Mouse (Mus musculus): Measurements from ENCODE around the gene Efna1. TPM values are rescaled to one million over a fixed set of nuclear protein-coding genes. Genes with fewer than 3 reads are reported as not detected.

The Efna1 gene
- polyA plus RNA-seq, 1 experiment from 2014 or later, result 58.8 TPM

GRCm38 (mm10) chr3:89285526-89285925 lies 4.6 kb upstream of the Efna1 start:
- H3K9ac ChIP-seq (ENCODE audit: low read depth, low read length), result no peak overlapping the region
- peaks cover 2% of the 10 kb centered on the region for H3K27me3 ChIP-seq (ENCODE audit: control insufficient read depth, insufficient read depth, low read length)
- ATAC-seq (ENCODE audit: low FRiP score, low TSS enrichment), result no peak
- H3K36me3 ChIP-seq (ENCODE audit: control insufficient read depth, insufficient read depth, low read length), result no peaks in the 10 kb centered on the region
- H3K4me2 ChIP-seq (replicated peaks; ENCODE audit: low read depth, low read length), result no peak overlapping the region
- H3K9me3 ChIP-seq (ENCODE audit: control insufficient read depth, low read length), result no peaks in the 10 kb centered on the region
- H3K27ac ChIP-seq (ENCODE audit: low read depth, low read length), result no peak overlapping the region
- WGBS, result 53% methylated on average over 2 of the region's 2 CpGs
- H3K4me3 ChIP-seq (ENCODE audit: low read length), result no peak overlapping the region
- H3K4me1 ChIP-seq (ENCODE audit: control insufficient read depth, insufficient read depth, low read length), result peaks cover 19% of the 10 kb centered on the region

- Histone ChIP-seq H3K9me3 (ENCODE audit: control insufficient read depth, low read length) (no peaks in the 10 kb centered on the region), H3K4me3 (ENCODE audit: low read length) (no peak overlapping the region), H3K4me1 (ENCODE audit: control insufficient read depth, insufficient read depth, low read length) (peaks cover 28% of the 10 kb centered on the region), H3K27ac (ENCODE audit: low read depth, low read length) (no peak overlapping the region), H3K36me3 (ENCODE audit: control insufficient read depth, insufficient read depth, low read length) (no peaks in the 10 kb centered on the region), H3K27me3 (ENCODE audit: control insufficient read depth, insufficient read depth, low read length) (peaks cover 2% of the 10 kb centered on the region), H3K4me2 (replicated peaks; ENCODE audit: low read depth, low read length) (no peak overlapping the region), H3K9ac (ENCODE audit: low read depth, low read length) (no peak overlapping the region)
- ATAC-seq (ENCODE audit: low FRiP score, low TSS enrichment), result no peak
- WGBS, result 77% methylated on average over 3 of the region's 3 CpGs
Observed at GRCm38 (mm10) chr3:89284261-89284660, 3.3 kb upstream of the Efna1 start.

DNA sequence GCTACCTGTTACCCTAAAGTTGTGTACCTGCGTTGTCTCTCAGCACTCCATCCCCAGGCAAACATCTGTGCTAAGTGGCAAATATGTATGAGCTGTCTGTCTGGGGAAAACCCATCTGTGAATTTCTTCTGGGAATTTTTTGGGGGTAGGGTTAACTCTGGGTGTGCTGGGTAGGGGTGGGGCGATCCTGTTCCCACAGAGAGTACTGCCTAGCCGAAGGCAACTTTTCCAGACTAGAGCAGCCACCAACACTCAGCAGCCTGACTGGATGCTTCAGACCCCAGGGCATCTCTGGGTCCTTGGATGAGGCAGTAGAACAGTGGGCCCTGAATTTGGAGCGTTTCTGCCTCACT lies 1.3 kb upstream of the Efna1 start:
- Histone ChIP-seq H3K27ac (ENCODE audit: low read depth, low read length) (no peak overlapping the region), H3K27me3 (ENCODE audit: control insufficient read depth, insufficient read depth, low read length) (peaks cover 2% of the 10 kb centered on the region), H3K36me3 (ENCODE audit: control insufficient read depth, insufficient read depth, low read length) (no peaks in the 10 kb centered on the region), H3K4me2 (replicated peaks; ENCODE audit: low read depth, low read length) (no peak overlapping the region; the same call in 1 of the 2 replicates), H3K4me3 (ENCODE audit: low read length) (no peak overlapping the region), H3K9ac (ENCODE audit: low read depth, low read length) (peak overlapping the region; percentile 18; the same call in 1 of the 2 replicates), H3K9me3 (ENCODE audit: control insufficient read depth, low read length) (no peaks in the 10 kb centered on the region), H3K4me1 (ENCODE audit: control insufficient read depth, insufficient read depth, low read length) (peaks cover 39% of the 10 kb centered on the region)
- WGBS, result 23% methylated on average over 4 of the region's 4 CpGs
- ATAC-seq (ENCODE audit: low FRiP score, low TSS enrichment), result no peak

DNA sequence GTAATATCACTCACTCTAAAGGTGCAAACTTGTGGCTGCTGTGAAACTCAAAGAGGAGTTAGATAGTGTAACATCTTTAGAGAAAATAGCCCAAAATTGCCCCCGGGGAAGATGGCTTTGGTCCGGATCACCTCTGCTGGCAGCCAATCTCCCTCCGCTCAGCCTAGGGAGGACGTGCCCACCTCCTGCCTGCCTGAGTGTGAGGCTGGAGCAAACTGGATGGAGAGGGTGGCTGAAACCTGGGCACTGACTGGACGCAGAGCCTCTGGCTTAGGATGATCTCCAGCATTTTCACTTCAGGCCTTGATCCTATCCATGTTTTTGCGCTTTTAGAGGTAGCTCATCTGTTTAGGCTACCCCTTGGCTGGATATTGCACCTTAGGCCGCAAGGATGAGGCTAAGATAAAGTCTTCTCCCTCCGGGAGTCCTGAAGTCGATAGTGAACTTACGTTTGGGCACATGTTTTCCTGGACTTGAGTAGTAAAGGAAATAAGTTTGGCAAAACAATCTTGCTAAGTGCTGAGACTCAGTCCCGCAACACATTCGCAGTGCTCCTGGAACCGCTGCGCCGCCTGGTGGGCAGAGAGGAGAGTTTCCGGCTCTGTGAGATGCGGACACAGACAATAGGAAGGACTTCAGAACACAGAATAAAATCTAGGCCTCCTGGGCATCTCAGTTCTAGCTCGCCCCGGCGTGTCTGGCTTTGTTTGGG lies 793 bp upstream of the Efna1 start:
- Histone ChIP-seq H3K9me3 (ENCODE audit: control insufficient read depth, low read length) (no peaks in the 10 kb centered on the region), H3K4me3 (ENCODE audit: low read length) (peak overlapping the region; percentile 51), H3K27me3 (ENCODE audit: control insufficient read depth, insufficient read depth, low read length) (peaks cover 2% of the 10 kb centered on the region), H3K27ac (ENCODE audit: low read depth, low read length) (peak overlapping the region; percentile 59; the same call in 1 of the 2 replicates), H3K4me2 (replicated peaks; ENCODE audit: low read depth, low read length) (peak overlapping the region; percentile 65), H3K4me1 (ENCODE audit: control insufficient read depth, insufficient read depth, low read length) (peaks cover 44% of the 10 kb centered on the region), H3K9ac (ENCODE audit: low read depth, low read length) (peak overlapping the region; percentile 50; the same call in 1 of the 2 replicates), H3K36me3 (ENCODE audit: control insufficient read depth, insufficient read depth, low read length) (no peaks in the 10 kb centered on the region)
- ATAC-seq (ENCODE audit: low FRiP score, low TSS enrichment), result no peak
- WGBS, result 13% methylated on average over 20 of the region's 20 CpGs

DNA sequence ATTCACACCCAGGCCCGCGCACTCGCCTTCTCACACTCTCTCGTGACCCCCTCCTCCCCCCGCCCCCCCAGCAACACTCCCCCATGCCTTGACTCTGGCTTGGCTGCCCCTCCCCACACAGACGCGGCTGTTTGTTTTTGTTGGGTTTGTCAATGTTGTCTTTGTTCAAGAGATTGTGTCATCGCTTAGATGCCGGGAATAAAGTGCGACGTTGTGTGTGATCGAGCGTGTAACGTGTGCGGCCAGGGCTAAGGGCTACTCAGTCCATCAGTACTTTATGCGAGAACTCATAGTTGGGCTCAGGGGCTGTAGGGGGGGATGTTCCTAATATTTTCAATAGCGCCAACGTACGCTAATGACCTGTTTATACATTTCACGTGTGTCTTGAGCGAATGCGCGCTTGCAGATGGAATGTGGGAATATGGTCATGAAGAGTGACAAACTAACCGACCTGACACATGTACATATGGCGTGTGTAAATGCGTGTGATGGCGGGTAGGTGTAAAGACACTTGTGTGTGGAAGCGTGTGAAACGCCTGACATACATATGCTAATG lies 814 bp downstream of the Efna1 start:
- Histone ChIP-seq H3K9me3 (ENCODE audit: control insufficient read depth, low read length) (no peaks in the 10 kb centered on the region), H3K4me1 (ENCODE audit: control insufficient read depth, insufficient read depth, low read length) (peaks cover 44% of the 10 kb centered on the region), H3K9ac (ENCODE audit: low read depth, low read length) (peak overlapping the region; percentile 78), H3K36me3 (ENCODE audit: control insufficient read depth, insufficient read depth, low read length) (peaks cover 8% of the 10 kb centered on the region; the same call in 1 of the 2 replicates), H3K4me2 (replicated peaks; ENCODE audit: low read depth, low read length) (peak overlapping the region; percentile 65), H3K4me3 (ENCODE audit: low read length) (peak overlapping the region; percentile 51), H3K27me3 (ENCODE audit: control insufficient read depth, insufficient read depth, low read length) (peaks cover 2% of the 10 kb centered on the region), H3K27ac (ENCODE audit: low read depth, low read length) (peak overlapping the region; percentile 89; the same call in 1 of the 2 replicates)
- WGBS, result under 1% methylated on average over 29 of the region's 29 CpGs
- ATAC-seq (ENCODE audit: low FRiP score, low TSS enrichment), result no peak

DNA sequence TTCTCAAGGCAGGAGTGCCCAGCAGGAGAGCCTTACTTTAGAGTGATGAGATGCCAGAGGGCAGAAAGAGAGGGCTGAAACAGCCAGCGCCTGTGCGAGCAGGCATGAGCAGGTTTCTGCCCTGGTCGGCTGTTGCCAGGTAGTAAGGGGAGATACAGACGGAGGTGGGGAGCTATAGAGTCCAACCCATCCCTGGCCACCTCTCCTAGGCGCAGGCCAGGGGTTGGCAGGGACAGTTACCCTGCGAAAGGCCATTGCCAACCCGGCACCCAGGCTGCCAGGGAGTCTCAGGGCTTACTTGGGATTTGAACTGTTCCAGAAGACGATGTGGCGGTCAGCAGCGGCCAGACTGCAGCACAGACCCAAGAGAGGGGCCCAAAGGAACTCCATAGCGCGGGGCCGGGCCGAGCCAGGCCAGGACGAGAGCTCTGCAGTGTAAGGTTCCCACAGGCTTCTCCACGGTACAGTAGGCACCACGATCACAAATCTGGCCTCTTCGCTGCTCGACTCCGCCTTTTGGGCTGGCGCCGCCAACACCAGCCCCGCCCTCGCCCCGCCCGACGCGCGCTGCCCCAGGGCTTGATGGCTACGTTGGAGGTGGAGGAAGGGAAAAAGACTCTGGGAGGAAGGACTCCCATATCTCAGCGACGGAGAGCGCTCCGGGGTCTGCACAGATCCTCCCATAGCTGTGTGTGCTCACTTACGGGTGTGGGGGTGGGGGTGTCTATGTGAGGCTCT lies 1.6 kb downstream of the Efna1 start:
- WGBS, result under 1% methylated on average over 35 of the region's 35 CpGs
- Histone ChIP-seq H3K4me2 (replicated peaks; ENCODE audit: low read depth, low read length) (peak overlapping the region; percentile 65), H3K9ac (ENCODE audit: low read depth, low read length) (peak overlapping the region; percentile 78), H3K27me3 (ENCODE audit: control insufficient read depth, insufficient read depth, low read length) (peaks cover 2% of the 10 kb centered on the region), H3K27ac (ENCODE audit: low read depth, low read length) (peak overlapping the region; percentile 89), H3K4me3 (ENCODE audit: low read length) (peak overlapping the region; percentile 51), H3K4me1 (ENCODE audit: control insufficient read depth, insufficient read depth, low read length) (peaks cover 44% of the 10 kb centered on the region), H3K9me3 (ENCODE audit: control insufficient read depth, low read length) (no peaks in the 10 kb centered on the region), H3K36me3 (ENCODE audit: control insufficient read depth, insufficient read depth, low read length) (peaks cover 13% of the 10 kb centered on the region)
- ATAC-seq (ENCODE audit: low FRiP score, low TSS enrichment), result peak; percentile 78

DNA sequence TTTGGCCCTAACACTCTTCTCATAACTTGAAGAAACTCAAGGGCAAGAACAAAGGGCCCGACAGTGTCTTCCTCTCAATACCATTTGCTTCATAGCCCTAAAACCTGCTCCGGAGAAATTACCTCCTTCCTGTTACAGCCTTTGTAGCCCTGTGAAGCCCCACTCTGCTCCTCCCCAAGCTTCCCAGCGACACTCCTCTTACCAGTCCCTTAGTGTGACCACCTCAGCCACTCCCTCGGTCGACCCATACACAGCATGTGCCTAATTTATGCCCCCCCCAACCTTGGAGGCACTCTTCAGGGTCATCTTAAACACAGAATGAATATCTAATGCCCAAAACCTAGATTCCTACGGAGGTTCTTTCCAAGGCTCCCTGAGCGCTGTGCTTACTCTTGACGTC lies 2.3 kb downstream of the Efna1 start:
- ATAC-seq (ENCODE audit: low FRiP score, low TSS enrichment), result no peak
- WGBS, result 4% methylated on average over 8 of the region's 8 CpGs
- H3K9me3 ChIP-seq (ENCODE audit: control insufficient read depth, low read length), result no peaks in the 10 kb centered on the region
- H3K27ac ChIP-seq (ENCODE audit: low read depth, low read length), result peak overlapping the region; percentile 89
- peaks cover 13% of the 10 kb centered on the region for H3K36me3 ChIP-seq (ENCODE audit: control insufficient read depth, insufficient read depth, low read length)
- H3K4me1 ChIP-seq (ENCODE audit: control insufficient read depth, insufficient read depth, low read length), result peaks cover 44% of the 10 kb centered on the region
- H3K9ac ChIP-seq (ENCODE audit: low read depth, low read length), result peak overlapping the region; percentile 78
- H3K4me3 ChIP-seq (ENCODE audit: low read length), result peak overlapping the region; percentile 51
- H3K4me2 ChIP-seq (replicated peaks; ENCODE audit: low read depth, low read length), result peak overlapping the region; percentile 65
- H3K27me3 ChIP-seq (ENCODE audit: control insufficient read depth, insufficient read depth, low read length), result peaks cover 2% of the 10 kb centered on the region

- 36% methylated on average over 6 of the region's 7 CpGs for WGBS
- Histone ChIP-seq H3K27me3 (ENCODE audit: control insufficient read depth, insufficient read depth, low read length) (peaks cover 2% of the 10 kb centered on the region), H3K27ac (ENCODE audit: low read depth, low read length) (peak overlapping the region; percentile 89), H3K4me1 (ENCODE audit: control insufficient read depth, insufficient read depth, low read length) (peaks cover 44% of the 10 kb centered on the region), H3K4me3 (ENCODE audit: low read length) (peak overlapping the region; percentile 51), H3K9ac (ENCODE audit: low read depth, low read length) (peak overlapping the region; percentile 78; the same call in 1 of the 2 replicates), H3K36me3 (ENCODE audit: control insufficient read depth, insufficient read depth, low read length) (peaks cover 16% of the 10 kb centered on the region), H3K9me3 (ENCODE audit: control insufficient read depth, low read length) (no peaks in the 10 kb centered on the region), H3K4me2 (replicated peaks; ENCODE audit: low read depth, low read length) (peak overlapping the region; percentile 65)
- no peak for ATAC-seq (ENCODE audit: low FRiP score, low TSS enrichment)
Observed at GRCm38 (mm10) chr3:89278107-89278506, 2.8 kb downstream of the Efna1 start.
